Mouse (Mus musculus) limb, embryonic 14.5 days (tissue): ENCODE results near the gene Fam126a. TPM values are rescaled to one million over a fixed set of nuclear protein-coding genes. Genes with fewer than 3 reads are reported as not detected.

Source experiments
- ATAC-seq: fragments of 200-750 bp; cut with Nextera tagmentation; 2 replicates; pipeline ENCODE4 v1.8.0; 2017; ENCODE audit warnings: low read depth, moderate number of reproducible peaks, moderate TSS enrichment; ENCODE audit not compliant: low FRiP score
- DNase-seq: peaks from one replicate; pipeline ENCODE4 v3.0.0-alpha.2; 2015; ENCODE audit warnings: low spot score
- H3K27ac ChIP-seq: fragments of 300-500 bp; sonication (generic); replicated peaks from 2 replicates; pipeline ENCODE4 v1.5.1; 2014; ENCODE audit warnings: low read depth, mild to moderate bottlenecking, low read length, moderate library complexity, mixed read lengths
- H3K27me3 ChIP-seq: fragments of 300-500 bp; sonication (generic); 2 replicates; pipeline ENCODE4 v1.6.1; 2014; ENCODE audit warnings: low read length, mixed read lengths; ENCODE audit not compliant: control insufficient read depth, insufficient read depth
- H3K36me3 ChIP-seq: fragments of 300-500 bp; sonication (generic); 2 replicates; pipeline ENCODE4 v1.6.1; 2014; ENCODE audit warnings: mild to moderate bottlenecking, low read length, moderate library complexity, mixed read lengths; ENCODE audit not compliant: control insufficient read depth, insufficient read depth
- H3K4me1 ChIP-seq: fragments of 300-500 bp; sonication (generic); 2 replicates; pipeline ENCODE4 v1.6.1; 2014; ENCODE audit warnings: antibody characterized with exemption, low read length, mixed read lengths; ENCODE audit not compliant: control insufficient read depth, insufficient read depth
- H3K4me2 ChIP-seq: fragments of 300-500 bp; sonication (generic); replicated peaks from 2 replicates; pipeline ENCODE4 v1.6.1; 2014; ENCODE audit warnings: low read depth, mild to moderate bottlenecking, low read length, moderate library complexity; ENCODE audit not compliant: severe bottlenecking
- H3K4me3 ChIP-seq: fragments of 300-500 bp; sonication (generic); replicated peaks from 2 replicates; pipeline ENCODE4 v1.5.1; 2014; ENCODE audit warnings: low read length
- H3K9ac ChIP-seq: fragments of 300-500 bp; sonication (generic); 2 replicates; pipeline ENCODE4 v1.6.1; 2014; ENCODE audit warnings: mild to moderate bottlenecking, low read depth, low read length, moderate library complexity; ENCODE audit not compliant: severe bottlenecking
- H3K9me3 ChIP-seq: fragments of 300-500 bp; sonication (generic); 2 replicates; pipeline ENCODE4 v1.6.1; 2016; ENCODE audit warnings: low read length; ENCODE audit not compliant: control insufficient read depth
- POLR2A ChIP-seq: fragments of 200-500 bp; IDR thresholded peaks from 2 replicates; pipeline ENCODE4 v1.8.0; 2012; ENCODE audit warnings: inconsistent platforms, mild to moderate bottlenecking, moderate library complexity, borderline replicate concordance; ENCODE audit not compliant: insufficient read depth, insufficient read length; ENCODE audit errors: extremely low read depth
- WGBS: fragments of 180-500 bp; shearing (Covaris S2); extraction: QIAGEN DNeasy Blood & Tissue Kit; methylation state at CpG from one replicate; pipeline ENCODE4 v1.1.7; 2014; 5-methylcytosine and 5-hydroxymethylcytosine counted together
- polyA plus RNA-seq, 2 experiments: library from polyadenylated mRNA; depleted of rRNA in 1 of 2; stranded (reverse) in 1 of 2; unstranded in 1 of 2; fragments of >200 nt; fragmentation: Nextera tagmentation in 1 of 2; extraction: Ambion mirVana in 1 of 2; gene quantifications; 2 replicates each; pipeline versions ENCODE4 v1.2.1 to v1.2.3; 2012 to 2014

Fam126a gene
- polyA plus RNA-seq, 2 experiments = 23.4 to 38.5 TPM

- Histone ChIP-seq H3K4me1 (peaks cover 4% of the 10 kb centered on the region), H3K9me3 (no peaks in the 10 kb centered on the region), H3K36me3 (no peaks in the 10 kb centered on the region), H3K9ac (no peak overlapping the region), H3K27me3 (no peaks in the 10 kb centered on the region), H3K4me2 (no peak overlapping the region), H3K27ac (no peak overlapping the region), H3K4me3 (no peak overlapping the region)
- ATAC-seq (no peak), DNase-seq (no peak)
- no peak for TF ChIP-seq POLR2A
- 90% methylated on average over 3 of the region's 3 CpGs for WGBS
These were observed 23.9 kb upstream of the Fam126a start for GRCm38 (mm10) chr5:24054382-24054781.

GRCm38 (mm10) chr5:24053245-24054190 is 23.0 kb upstream of the Fam126a start:
- Histone ChIP-seq H3K4me1 (peaks cover 4% of the 10 kb centered on the region), H3K4me2 (no peak overlapping the region), H3K9me3 (no peaks in the 10 kb centered on the region), H3K27me3 (no peaks in the 10 kb centered on the region), H3K9ac (no peak overlapping the region), H3K36me3 (no peaks in the 10 kb centered on the region), H3K27ac (no peak overlapping the region), H3K4me3 (no peak overlapping the region)
- peak; percentile 50 for DNase-seq
- WGBS = 51% methylated on average over 9 of the region's 9 CpGs
- TF ChIP-seq POLR2A = no peak
- ATAC-seq = no peak

GRCm38 (mm10) chr5:24051755-24052675 is 21.5 kb upstream of the Fam126a start:
- no peaks in the 10 kb centered on the region for H3K36me3 ChIP-seq
- peaks cover 4% of the 10 kb centered on the region for H3K4me1 ChIP-seq
- H3K9ac ChIP-seq = no peak overlapping the region
- no peaks in the 10 kb centered on the region for H3K27me3 ChIP-seq
- 52% methylated on average over 16 of the region's 16 CpGs for WGBS
- no peak overlapping the region for H3K4me3 ChIP-seq
- TF ChIP-seq POLR2A = no peak
- no peak overlapping the region for H3K27ac ChIP-seq
- ATAC-seq = no peak
- H3K9me3 ChIP-seq = no peaks in the 10 kb centered on the region
- no peak for DNase-seq
- H3K4me2 ChIP-seq = no peak overlapping the region

GRCm38 (mm10) chr5:24047821-24048220 is 17.3 kb upstream of the Fam126a start:
- Histone ChIP-seq H3K4me1 (no peaks in the 10 kb centered on the region), H3K27ac (peak overlapping the region; percentile 39; the same call in 1 of the 2 replicates), H3K27me3 (no peaks in the 10 kb centered on the region), H3K9ac (no peak overlapping the region), H3K9me3 (no peaks in the 10 kb centered on the region), H3K4me2 (no peak overlapping the region), H3K36me3 (no peaks in the 10 kb centered on the region), H3K4me3 (no peak overlapping the region)
- DNase-seq = no peak
- WGBS = 46% methylated on average over 1 of the region's 1 CpGs
- ATAC-seq = no peak
- TF ChIP-seq POLR2A = no peak

- Histone ChIP-seq H3K4me2 (no peak overlapping the region), H3K27me3 (no peaks in the 10 kb centered on the region), H3K4me3 (no peak overlapping the region), H3K9me3 (no peaks in the 10 kb centered on the region), H3K9ac (no peak overlapping the region), H3K4me1 (no peaks in the 10 kb centered on the region), H3K36me3 (no peaks in the 10 kb centered on the region), H3K27ac (no peak overlapping the region)
- ATAC-seq = no peak
- no peak for TF ChIP-seq POLR2A
- 85% methylated on average over 7 of the region's 7 CpGs for WGBS
- DNase-seq = no peak
These were observed 16.5 kb upstream of the Fam126a start for GRCm38 (mm10) chr5:24047001-24047400.
